Mouse (Mus musculus): ENCODE results near the gene Itgb6. TPM values are rescaled to one million over a fixed set of nuclear protein-coding genes. Genes with fewer than 3 reads are reported as not detected.

The Itgb6 gene
- polyA plus RNA-seq, 1 experiment from 2014 or later = 0.13 TPM

DNA sequence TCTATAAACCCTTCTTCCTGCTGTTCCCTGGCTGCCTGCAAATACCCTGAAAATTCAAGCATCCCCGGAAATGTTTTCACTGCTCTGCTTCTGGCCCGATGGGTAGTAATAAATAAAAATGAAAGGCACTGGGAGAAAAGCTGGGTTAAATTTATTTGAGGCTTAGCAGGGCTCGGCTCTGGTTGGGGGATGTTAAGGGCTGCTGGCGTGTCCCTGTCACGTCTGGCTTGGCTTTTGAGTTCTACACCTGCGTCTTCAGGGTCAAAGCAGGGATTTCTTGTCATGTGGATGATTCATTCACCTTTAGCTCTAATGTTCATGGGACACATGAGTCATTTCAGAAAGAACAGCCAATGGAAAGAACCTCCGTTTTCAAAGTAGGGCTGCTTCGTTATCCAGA is 26.7 kb downstream of the Itgb6 start:
- peak overlapping the region; percentile 56; the same call in 1 of the 2 replicates for H3K27ac ChIP-seq (replicated peaks)
- WGBS = 52% methylated on average over 8 of the region's 8 CpGs
- no peak for ATAC-seq (ENCODE audit: low read depth)

DNA sequence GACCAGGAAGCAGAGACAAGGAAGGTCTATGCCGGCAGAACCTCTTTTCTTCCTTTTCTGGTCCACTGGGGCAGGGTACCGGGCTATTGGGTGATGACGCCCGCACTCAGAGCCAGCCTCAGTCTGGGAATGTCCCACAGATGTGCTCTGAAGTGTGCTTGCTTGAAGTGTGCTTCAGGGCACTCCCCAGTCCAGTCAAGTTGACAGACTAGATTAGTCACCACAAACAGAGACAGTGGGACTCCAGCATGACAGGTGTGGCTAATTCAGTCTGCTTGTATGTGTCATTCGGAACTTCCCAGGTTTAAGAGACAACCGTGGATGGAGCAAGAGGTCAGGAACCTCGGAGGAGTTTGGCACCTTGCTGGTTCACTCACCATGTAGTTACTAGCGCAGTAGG is 27.9 kb downstream of the Itgb6 start:
- ATAC-seq (ENCODE audit: low read depth) = no peak
- no peak overlapping the region for H3K9ac ChIP-seq
- no peaks in the 10 kb centered on the region for H3K27me3 ChIP-seq
- H3K4me1 ChIP-seq (replicated peaks) = peaks cover 22% of the 10 kb centered on the region
- no peak overlapping the region for H3K4me2 ChIP-seq
- H3K27ac ChIP-seq (replicated peaks) = no peak overlapping the region
- no peaks in the 10 kb centered on the region for H3K9me3 ChIP-seq
- no peaks in the 10 kb centered on the region for H3K36me3 ChIP-seq
- no peak overlapping the region for H3K4me3 ChIP-seq
- 93% methylated on average over 8 of the region's 8 CpGs for WGBS

More for the DNA sequence above, 26.7 kb downstream of the Itgb6 start:
- Histone ChIP-seq H3K4me2 (no peak overlapping the region), H3K27me3 (no peaks in the 10 kb centered on the region), H3K36me3 (no peaks in the 10 kb centered on the region), H3K9ac (no peak overlapping the region), H3K9me3 (no peaks in the 10 kb centered on the region), H3K4me1 (replicated peaks) (peaks cover 22% of the 10 kb centered on the region), H3K4me3 (no peak overlapping the region)

DNA sequence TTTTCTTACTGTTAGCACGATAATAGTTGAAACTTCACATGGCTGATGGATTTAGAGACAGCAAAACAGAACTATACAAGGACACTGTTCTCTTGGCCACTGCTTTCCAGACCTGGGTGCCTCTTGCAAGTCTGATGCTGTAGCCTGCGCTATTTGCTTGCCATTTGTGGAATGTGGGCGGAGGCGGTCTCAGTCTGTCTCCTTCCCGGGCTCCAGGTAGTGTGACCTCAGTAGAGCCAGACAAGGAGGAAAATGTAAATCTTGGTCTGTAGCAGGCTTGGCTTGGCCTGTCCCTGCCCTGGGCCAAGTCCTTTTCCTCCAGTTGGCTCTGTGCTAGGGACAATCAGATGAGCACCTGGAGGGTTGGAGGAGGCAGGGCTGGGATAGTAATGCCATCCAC is 30.2 kb downstream of the Itgb6 start:
- no peaks in the 10 kb centered on the region for H3K36me3 ChIP-seq
- no peak overlapping the region for H3K4me3 ChIP-seq

DNA sequence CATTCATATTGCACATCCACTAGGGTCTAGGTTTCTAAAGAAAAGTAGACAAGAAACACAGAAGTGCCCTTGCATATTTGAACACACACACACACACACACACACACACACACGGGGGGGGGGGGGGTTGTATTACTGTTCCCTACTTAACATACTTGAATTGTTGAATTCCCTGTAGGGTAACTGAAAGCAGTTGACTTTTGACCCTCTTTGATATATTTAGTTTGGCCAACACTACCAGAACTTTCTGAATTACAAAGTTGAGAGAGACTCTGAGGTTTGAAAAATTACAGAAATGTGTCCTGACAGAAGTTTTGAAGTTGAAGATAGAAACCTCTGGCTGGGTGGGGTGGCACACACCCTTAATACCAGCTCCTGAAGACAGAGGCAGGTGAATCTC is 32.2 kb downstream of the Itgb6 start:
- H3K9ac ChIP-seq = no peak overlapping the region
- no peak for ATAC-seq (ENCODE audit: low read depth)
- H3K27ac ChIP-seq (replicated peaks) = no peak overlapping the region
- peaks cover 5% of the 10 kb centered on the region for H3K4me1 ChIP-seq (replicated peaks)
- 73% methylated on average over 1 of the region's 1 CpGs for WGBS
- no peaks in the 10 kb centered on the region for H3K9me3 ChIP-seq
- no peaks in the 10 kb centered on the region for H3K27me3 ChIP-seq
- H3K4me2 ChIP-seq = no peak overlapping the region
- no peak overlapping the region for H3K4me3 ChIP-seq
- no peaks in the 10 kb centered on the region for H3K36me3 ChIP-seq

More for the DNA sequence above, 30.2 kb downstream of the Itgb6 start:
- Histone ChIP-seq H3K27me3 (no peaks in the 10 kb centered on the region), H3K4me1 (replicated peaks) (peaks cover 16% of the 10 kb centered on the region), H3K27ac (replicated peaks) (no peak overlapping the region), H3K4me2 (no peak overlapping the region), H3K9me3 (no peaks in the 10 kb centered on the region), H3K9ac (no peak overlapping the region)
- WGBS = 81% methylated on average over 5 of the region's 5 CpGs
- ATAC-seq (ENCODE audit: low read depth) = no peak

DNA sequence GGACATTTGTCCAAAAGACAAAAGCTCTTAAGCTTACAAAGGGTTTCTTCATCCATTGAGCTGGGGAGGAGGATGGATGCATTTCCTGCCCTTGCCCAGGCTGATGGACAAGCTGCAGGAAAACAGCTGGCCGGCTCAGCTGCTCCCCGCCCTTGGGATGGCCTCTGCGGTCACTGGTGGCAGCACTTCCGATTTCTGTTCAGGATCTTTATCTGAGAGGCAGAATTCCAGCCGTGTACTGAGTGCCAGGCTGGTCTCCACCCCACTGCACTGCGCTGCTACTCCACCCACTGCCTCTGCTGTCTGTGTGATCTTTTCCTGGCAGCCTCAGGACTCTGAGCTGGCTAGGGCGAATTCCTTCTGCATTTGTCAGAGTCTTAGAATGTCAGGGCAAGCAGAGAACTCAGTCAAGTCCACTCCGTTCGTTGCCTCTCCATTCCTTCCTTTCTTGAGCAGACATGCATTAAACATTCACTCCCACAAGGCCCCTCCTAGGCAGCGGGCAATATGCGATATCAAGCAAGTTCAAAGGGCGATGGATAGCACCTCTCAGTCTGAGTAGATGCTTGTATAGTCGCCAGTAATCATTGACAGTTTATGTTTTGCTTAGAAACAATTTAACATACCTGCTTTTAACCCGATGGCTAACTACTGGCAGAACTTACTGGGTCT is 33.4 kb downstream of the Itgb6 start:
- WGBS = 65% methylated on average over 14 of the region's 14 CpGs
- peak; percentile 27; the same call in 1 of the 2 replicates for ATAC-seq (ENCODE audit: low read depth)

DNA sequence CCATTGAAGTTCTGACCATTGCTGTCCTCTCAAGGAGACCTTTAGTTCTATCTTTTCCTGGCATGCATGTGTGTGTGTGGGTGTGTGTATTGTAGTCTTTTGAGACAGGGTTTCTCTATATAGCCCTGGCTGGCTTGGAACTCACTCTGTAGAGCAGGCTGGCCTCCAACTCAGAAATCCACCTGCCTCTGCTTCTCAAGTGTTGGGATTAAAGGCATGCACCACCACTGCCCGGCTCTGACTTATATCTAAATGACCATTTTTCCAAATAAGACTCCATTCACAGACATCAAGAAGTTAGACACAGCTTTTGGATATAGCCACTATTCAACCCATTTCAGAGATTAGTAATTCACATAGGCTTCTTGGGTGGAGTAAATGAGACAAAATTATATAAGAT is 34.3 kb downstream of the Itgb6 start:
- Histone ChIP-seq H3K27me3 (no peaks in the 10 kb centered on the region), H3K27ac (replicated peaks) (no peak overlapping the region), H3K9me3 (no peaks in the 10 kb centered on the region), H3K4me3 (no peak overlapping the region), H3K4me2 (no peak overlapping the region), H3K4me1 (replicated peaks) (peaks cover 8% of the 10 kb centered on the region), H3K36me3 (no peaks in the 10 kb centered on the region), H3K9ac (no peak overlapping the region)
- ATAC-seq (ENCODE audit: low read depth) = no peak
- WGBS = 84% methylated on average over 1 of the region's 1 CpGs

More for the DNA sequence above, 33.4 kb downstream of the Itgb6 start:
- Histone ChIP-seq H3K27ac (replicated peaks) (no peak overlapping the region), H3K9me3 (no peaks in the 10 kb centered on the region), H3K4me3 (no peak overlapping the region), H3K36me3 (no peaks in the 10 kb centered on the region), H3K9ac (no peak overlapping the region), H3K4me1 (replicated peaks) (no peaks in the 10 kb centered on the region; the same call in 1 of the 2 replicates), H3K27me3 (no peaks in the 10 kb centered on the region), H3K4me2 (no peak overlapping the region)

DNA sequence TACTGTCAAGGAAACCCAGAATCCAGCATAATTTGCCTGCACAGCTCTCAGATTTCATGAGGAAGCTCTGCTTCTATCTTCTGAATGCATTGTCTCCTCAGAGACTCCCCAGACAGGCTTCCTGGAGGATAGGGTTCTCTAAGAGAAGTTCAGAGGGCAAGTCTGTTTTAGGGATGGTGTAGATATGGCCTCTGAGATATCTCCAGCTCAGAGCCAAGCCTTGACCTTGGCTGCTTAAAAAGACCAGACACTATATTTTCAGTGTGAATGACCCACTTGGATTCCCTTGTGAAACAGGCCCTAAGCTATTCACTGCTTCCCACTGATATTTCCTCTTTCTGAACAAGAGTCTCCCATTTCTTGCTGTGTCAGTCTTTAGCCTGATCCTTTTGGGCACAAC is 36.5 kb downstream of the Itgb6 start:
- no peaks in the 10 kb centered on the region for H3K27me3 ChIP-seq
- H3K4me1 ChIP-seq (replicated peaks) = peaks cover 11% of the 10 kb centered on the region
- no peak overlapping the region for H3K9ac ChIP-seq
- H3K36me3 ChIP-seq = no peaks in the 10 kb centered on the region
- no peaks in the 10 kb centered on the region for H3K9me3 ChIP-seq
- no peak overlapping the region for H3K27ac ChIP-seq (replicated peaks)
- ATAC-seq (ENCODE audit: low read depth) = no peak
- H3K4me3 ChIP-seq = no peak overlapping the region
- no peak overlapping the region for H3K4me2 ChIP-seq

DNA sequence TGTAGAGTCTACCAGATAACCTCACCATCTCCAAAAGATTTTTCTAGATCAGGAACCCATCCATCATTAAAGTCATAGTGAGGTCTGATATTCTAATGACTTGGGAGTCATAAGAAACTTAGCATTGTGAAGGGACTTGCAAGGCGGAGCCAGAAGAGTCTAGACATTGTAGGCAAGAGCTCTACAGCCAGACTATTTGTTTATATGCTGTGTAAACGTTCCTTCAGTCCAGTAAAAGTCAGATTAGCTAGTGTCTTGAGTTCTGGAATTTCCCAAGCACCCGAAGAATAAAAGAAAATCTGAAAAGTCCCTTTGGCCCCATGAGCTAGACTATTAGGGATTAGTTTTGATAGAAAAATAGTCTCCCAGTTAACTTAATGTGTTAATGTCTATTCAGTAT is 38.3 kb downstream of the Itgb6 start:
- Histone ChIP-seq H3K36me3 (no peaks in the 10 kb centered on the region), H3K4me1 (replicated peaks) (peaks cover 11% of the 10 kb centered on the region), H3K9me3 (no peaks in the 10 kb centered on the region), H3K27me3 (no peaks in the 10 kb centered on the region), H3K27ac (replicated peaks) (no peak overlapping the region), H3K4me3 (no peak overlapping the region), H3K4me2 (no peak overlapping the region), H3K9ac (no peak overlapping the region)
- ATAC-seq (ENCODE audit: low read depth) = no peak
- 87% methylated on average over 3 of the region's 3 CpGs for WGBS

DNA sequence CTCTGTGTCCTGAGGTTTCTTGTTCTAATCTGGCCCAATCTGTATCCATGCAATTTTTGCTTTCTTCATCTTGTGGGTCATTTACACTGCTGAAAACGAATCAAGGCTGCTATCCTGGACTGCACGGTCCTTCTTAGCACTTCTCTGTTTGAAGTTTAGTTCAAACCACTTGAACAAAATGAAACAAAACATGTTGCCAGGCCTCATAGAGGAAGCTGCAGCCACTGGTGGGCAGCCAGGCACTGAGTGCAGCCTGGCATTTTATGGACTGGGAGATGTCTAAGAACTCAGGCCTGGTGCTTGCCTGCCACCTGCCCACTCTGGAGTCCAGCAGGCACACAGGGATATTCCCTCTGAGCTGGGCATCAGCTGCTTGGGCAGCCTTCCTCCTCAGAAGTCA is 39.9 kb downstream of the Itgb6 start:
- 88% methylated on average over 2 of the region's 2 CpGs for WGBS
- Histone ChIP-seq H3K4me3 (no peak overlapping the region), H3K36me3 (no peaks in the 10 kb centered on the region), H3K27ac (replicated peaks) (0 out of 2 replicates have a peak overlapping the region, but pooled peaks have one; percentile 19), H3K4me2 (no peak overlapping the region), H3K27me3 (no peaks in the 10 kb centered on the region), H3K4me1 (replicated peaks) (peaks cover 11% of the 10 kb centered on the region), H3K9ac (no peak overlapping the region), H3K9me3 (no peaks in the 10 kb centered on the region)
- no peak for ATAC-seq (ENCODE audit: low read depth)

DNA sequence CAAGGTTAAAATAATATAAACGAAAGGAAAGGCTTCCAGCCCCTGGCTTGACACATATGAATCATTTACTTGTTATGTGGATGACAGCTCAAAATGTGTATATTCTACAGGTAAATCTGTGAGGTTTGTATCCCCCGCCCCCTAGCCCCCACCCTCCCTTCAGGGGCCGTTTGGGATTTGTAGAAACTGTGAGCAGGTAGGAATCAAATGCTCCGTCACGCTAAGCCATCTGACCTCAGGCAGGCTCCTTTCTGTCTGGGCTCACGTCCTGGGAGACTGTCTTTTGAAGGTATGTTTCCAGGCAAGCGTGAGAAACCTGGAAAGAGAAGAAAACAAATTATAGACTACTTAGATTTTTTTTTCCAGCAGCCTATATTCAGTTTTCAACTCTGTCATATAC is 48.0 kb downstream of the Itgb6 start:
- no peaks in the 10 kb centered on the region for H3K9me3 ChIP-seq
- no peak overlapping the region for H3K9ac ChIP-seq
- ATAC-seq (ENCODE audit: low read depth) = no peak
- no peaks in the 10 kb centered on the region for H3K4me1 ChIP-seq (replicated peaks)
- H3K27me3 ChIP-seq = no peaks in the 10 kb centered on the region
- H3K27ac ChIP-seq (replicated peaks) = no peak overlapping the region
- H3K4me3 ChIP-seq = no peak overlapping the region
- no peak overlapping the region for H3K4me2 ChIP-seq
- no peaks in the 10 kb centered on the region for H3K36me3 ChIP-seq
- 75% methylated on average over 7 of the region's 7 CpGs for WGBS

DNA sequence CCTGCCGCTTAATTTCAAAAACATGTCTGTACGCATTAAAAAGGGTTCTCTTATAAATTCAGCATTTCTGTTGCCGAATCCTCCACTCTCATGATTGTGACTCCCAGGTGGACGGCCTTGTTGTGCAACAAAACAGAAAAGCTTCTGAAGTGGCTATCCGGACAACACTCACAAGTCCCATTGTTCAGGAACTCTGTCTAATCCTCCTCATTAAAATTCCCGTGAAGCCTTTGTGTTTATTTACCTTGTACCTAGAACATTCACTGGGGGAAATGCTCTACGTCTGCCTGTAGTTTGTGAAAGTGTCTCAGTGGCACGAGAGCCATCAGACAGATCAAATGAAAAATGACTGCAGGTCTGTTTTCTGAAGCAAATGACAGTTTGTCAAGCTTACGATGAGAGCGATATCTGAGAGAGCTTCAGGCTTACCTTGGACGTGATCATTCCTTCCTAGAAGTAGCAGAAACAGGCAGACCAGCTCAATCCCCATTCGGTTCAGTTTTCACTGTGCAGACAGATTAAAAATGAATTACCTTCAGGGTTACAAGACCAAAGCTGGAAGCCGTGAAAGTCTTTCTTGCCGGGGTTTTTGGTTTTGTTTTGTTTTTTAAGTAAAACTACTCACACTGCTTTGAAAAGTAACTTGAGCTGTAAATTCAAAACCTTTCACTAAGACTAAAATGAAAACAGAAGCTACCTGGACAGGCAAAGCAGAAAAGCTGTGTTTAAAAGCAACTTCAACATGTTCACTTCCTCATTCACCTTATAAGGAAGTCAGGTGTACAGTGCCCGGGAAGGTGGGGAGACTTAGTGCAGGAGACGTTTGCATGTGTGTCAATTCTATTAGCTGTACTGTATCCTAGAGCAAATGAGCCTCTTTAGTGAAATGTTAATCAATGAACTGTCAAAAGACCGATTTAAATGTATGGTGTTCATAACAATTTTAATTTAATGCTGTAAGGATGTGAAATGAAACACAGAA is 49.2 kb downstream of the Itgb6 start:
- Histone ChIP-seq H3K27me3 (no peaks in the 10 kb centered on the region), H3K9ac (no peak overlapping the region), H3K4me2 (no peak overlapping the region), H3K4me3 (no peak overlapping the region), H3K36me3 (no peaks in the 10 kb centered on the region), H3K4me1 (replicated peaks) (no peaks in the 10 kb centered on the region), H3K9me3 (no peaks in the 10 kb centered on the region), H3K27ac (replicated peaks) (no peak overlapping the region)
- no peak for ATAC-seq (ENCODE audit: low read depth)
- WGBS = 62% methylated on average over 17 of the region's 17 CpGs

DNA sequence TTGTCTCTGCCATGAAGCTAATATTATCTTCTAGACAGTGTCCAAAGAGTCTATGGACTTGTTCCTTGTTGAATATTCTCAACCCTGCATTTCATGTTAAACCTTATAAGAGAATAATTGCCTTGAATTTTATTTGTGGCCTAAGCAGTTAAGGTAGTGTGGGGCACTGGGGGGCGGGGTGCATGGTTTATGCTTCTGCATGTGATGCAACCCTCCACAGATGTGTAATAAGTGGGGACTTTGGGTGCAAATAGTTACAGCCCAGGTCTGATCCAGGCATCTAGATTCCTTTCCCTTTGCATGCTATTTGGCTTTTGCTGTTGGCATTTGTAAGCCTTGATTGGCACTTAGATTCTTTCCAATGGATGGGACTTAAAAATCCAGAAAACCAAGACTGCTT is 51.2 kb downstream of the Itgb6 start:
- Histone ChIP-seq H3K9ac (no peak overlapping the region), H3K9me3 (no peaks in the 10 kb centered on the region), H3K27ac (replicated peaks) (no peak overlapping the region), H3K4me2 (no peak overlapping the region), H3K4me1 (replicated peaks) (no peaks in the 10 kb centered on the region), H3K4me3 (no peak overlapping the region), H3K36me3 (no peaks in the 10 kb centered on the region), H3K27me3 (no peaks in the 10 kb centered on the region)
- WGBS = 90% methylated on average over 1 of the region's 1 CpGs
- ATAC-seq (ENCODE audit: low read depth) = no peak

All from neural tube, embryonic 13.5 days (tissue).